21 mouse cellular contexts compared by ENCODE assay signal in the genomic region with DNA sequence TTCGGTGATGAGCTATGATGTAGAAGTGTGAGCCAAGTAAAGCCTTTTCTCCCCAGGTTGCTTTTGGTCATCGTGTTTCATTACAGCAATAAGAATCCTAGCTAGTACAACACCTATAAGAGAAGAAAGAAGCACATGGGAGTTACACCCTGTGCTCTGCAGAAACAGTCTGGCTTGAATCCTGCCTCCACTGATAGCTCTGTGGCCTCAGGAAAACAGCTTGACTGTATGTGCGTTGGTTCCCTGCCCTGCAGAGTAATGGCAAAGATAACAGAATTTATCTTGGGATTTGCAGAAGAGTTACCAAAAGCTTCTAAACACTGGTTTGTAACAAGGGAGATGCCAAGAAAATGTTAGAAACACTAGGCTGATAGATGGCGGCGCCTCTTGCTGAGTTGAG.
"Had no signal": no experiment of that assay in that cellular context is flagged by ENCODE, and none has a peak within 500 bp of the region (broad histone marks: within the 10 kb centered on the region; RNA-seq: fewer than 3 reads in every experiment).

No protein-coding gene starts in this region.

- H3K27me3 ChIP-seq: limb, embryonic 13.5 days; lung, embryonic 15.5 days; midbrain, embryonic 15.5 days; neural tube, embryonic 12.5 days; neural tube, embryonic 15.5 days had no signal

- H3K27ac ChIP-seq: kidney, postnatal 0 days; limb, embryonic 10.5 days; limb, embryonic 13.5 days; lung, embryonic 15.5 days; midbrain, embryonic 15.5 days; neural tube, embryonic 12.5 days; neural tube, embryonic 15.5 days; stomach, postnatal 0 days had no signal

- H3K4me1 ChIP-seq: midbrain, embryonic 15.5 days; neural tube, embryonic 12.5 days; neural tube, embryonic 15.5 days had no signal

- DNase-seq: kidney, adult 2 months; lung, adult 18-20 months; lung, postnatal 10 days; lung, postnatal 36 days; right cerebral cortex, adult 18-20 months; right cerebral cortex, postnatal 14 days; right cerebral cortex, postnatal 4 days; thymus, adult 2 months; thymus, postnatal 14 days; thymus, postnatal 4 days had no signal

- H3K9ac ChIP-seq: limb, embryonic 13.5 days; lung, embryonic 15.5 days; midbrain, embryonic 15.5 days; neural tube, embryonic 12.5 days; neural tube, embryonic 15.5 days had no signal

- H3K4me2 ChIP-seq: limb, embryonic 13.5 days; lung, embryonic 15.5 days; midbrain, embryonic 11.5 days; midbrain, embryonic 15.5 days; neural tube, embryonic 12.5 days; neural tube, embryonic 15.5 days had no signal

- ATAC-seq: intestine, postnatal 0 days; midbrain, embryonic 15.5 days had no signal

- H3K4me3 ChIP-seq: limb, embryonic 10.5 days; limb, embryonic 13.5 days; lung, embryonic 15.5 days; megakaryocyte, embryonic 14.5 days; midbrain, embryonic 15.5 days; neural tube, embryonic 12.5 days; neural tube, embryonic 15.5 days had no signal

- H3K36me3 ChIP-seq: limb, embryonic 10.5 days; limb, embryonic 13.5 days; lung, embryonic 15.5 days; midbrain, embryonic 15.5 days; neural tube, embryonic 12.5 days; neural tube, embryonic 15.5 days had no signal

- H3K9me3 ChIP-seq: limb, embryonic 10.5 days; limb, embryonic 13.5 days; lung, embryonic 15.5 days; megakaryocyte, embryonic 14.5 days; midbrain, embryonic 15.5 days; neural tube, embryonic 12.5 days; neural tube, embryonic 15.5 days had no signal
